Mouse (Mus musculus): Measurements from ENCODE around the gene Bmp2k. TPM values are rescaled to one million over a fixed set of nuclear protein-coding genes. Genes with fewer than 3 reads are reported as not detected.

Gene Bmp2k
- total RNA-seq (2021) = 10 to 100 TPM; 27.2 to 32.6 TPM
- long read RNA-seq, experiment 1, full-length matches to known transcripts = 9 of 11 reads
- long read RNA-seq, experiment 1, partial matches to known transcripts = 1 of 11 reads
- long read RNA-seq, experiment 1, other reads (novel, unspliced or antisense) = 1 of 11 reads
- long read RNA-seq, experiment 2, full-length matches to known transcripts = 8 of 13 reads
- long read RNA-seq, experiment 2, partial matches to known transcripts = 1 of 13 reads
- long read RNA-seq, experiment 2, other reads (novel, unspliced or antisense) = 4 of 13 reads

- DNase-seq (ENCODE audit: low spot score in 2 of 2) = peak; percentile 88 to 93
Observed at GRCm38 (mm10) chr5:96997310-96997801, at the start of gene Bmp2k. TSS of gene Bmp2k (plus strand) at chr5:96997689.

- no peak for DNase-seq (ENCODE audit: low spot score in 2 of 2)
Observed at GRCm38 (mm10) chr5:96948856-96949527, 48.5 kb upstream of the Bmp2k start.

- DNase-seq (ENCODE audit: low spot score in 2 of 2) = no peak
Observed at GRCm38 (mm10) chr5:96949839-96950666, 47.4 kb upstream of the Bmp2k start.

GRCm38 (mm10) chr5:96950667-96951492, 46.6 kb upstream of the Bmp2k start:
- DNase-seq (ENCODE audit: low spot score in 2 of 2) = no peak

GRCm38 (mm10) chr5:96951493-96952105, 45.9 kb upstream of the Bmp2k start:
- DNase-seq (ENCODE audit: low spot score in 2 of 2) = no peak

GRCm38 (mm10) chr5:96954040-96954439, 43.4 kb upstream of the Bmp2k start:
- no peak for DNase-seq (ENCODE audit: low spot score in 2 of 2)

- DNase-seq (ENCODE audit: low spot score in 2 of 2) = no peak
Observed at GRCm38 (mm10) chr5:96954466-96955027, 42.9 kb upstream of the Bmp2k start.

GRCm38 (mm10) chr5:96956926-96957325, 40.6 kb upstream of the Bmp2k start:
- no peak for DNase-seq (ENCODE audit: low spot score in 2 of 2)

GRCm38 (mm10) chr5:96961122-96961521, 36.4 kb upstream of the Bmp2k start:
- no peak for DNase-seq (ENCODE audit: low spot score in 2 of 2)

- no peak for DNase-seq (ENCODE audit: low spot score in 2 of 2)
Observed at GRCm38 (mm10) chr5:96961852-96962251, 35.6 kb upstream of the Bmp2k start.

- DNase-seq (ENCODE audit: low spot score in 2 of 2) = no peak
Observed at GRCm38 (mm10) chr5:96962252-96962933, 35.1 kb upstream of the Bmp2k start.

GRCm38 (mm10) chr5:96962934-96963301, 34.6 kb upstream of the Bmp2k start:
- no peak for DNase-seq (ENCODE audit: low spot score in 2 of 2)

- DNase-seq (ENCODE audit: low spot score in 2 of 2) = no peak
Observed at GRCm38 (mm10) chr5:96964062-96965028, 33.1 kb upstream of the Bmp2k start.

- no peak for DNase-seq (ENCODE audit: low spot score in 2 of 2)
Observed at GRCm38 (mm10) chr5:96965029-96965403, 32.5 kb upstream of the Bmp2k start.

GRCm38 (mm10) chr5:96965503-96965902, 32.0 kb upstream of the Bmp2k start:
- DNase-seq (ENCODE audit: low spot score in 2 of 2) = no peak

GRCm38 (mm10) chr5:96968628-96969027, 28.9 kb upstream of the Bmp2k start:
- DNase-seq (ENCODE audit: low spot score in 2 of 2) = no peak

GRCm38 (mm10) chr5:96969032-96969431, 28.5 kb upstream of the Bmp2k start:
- DNase-seq (ENCODE audit: low spot score in 2 of 2) = no peak
